Mouse (Mus musculus) hindbrain, embryonic 12.5 days (tissue): ENCODE measurements around the gene A2ml1. TPM values are rescaled to one million over a fixed set of nuclear protein-coding genes. Genes with fewer than 3 reads are reported as not detected.

Experiments
- ATAC-seq: fragments of 200-750 bp; cut with Nextera tagmentation; 2 replicates; pipeline ENCODE4 v1.8.0; 2017; ENCODE audit warnings: moderate TSS enrichment; ENCODE audit not compliant: low FRiP score
- H3K27ac ChIP-seq: fragments of 300-500 bp; sonication (generic); 2 replicates; pipeline ENCODE4 v1.5.1; 2016; ENCODE audit warnings: mild to moderate bottlenecking
- H3K27me3 ChIP-seq: fragments of 300-500 bp; sonication (generic); 2 replicates; pipeline ENCODE4 v1.6.1; 2016; ENCODE audit warnings: mild to moderate bottlenecking
- H3K36me3 ChIP-seq: fragments of 300-500 bp; sonication (generic); 2 replicates; pipeline ENCODE4 v1.6.1; 2016; ENCODE audit warnings: mild to moderate bottlenecking
- H3K4me1 ChIP-seq: fragments of 300-500 bp; sonication (generic); 2 replicates; pipeline ENCODE4 v1.6.1; 2016
- H3K4me2 ChIP-seq: fragments of 300-500 bp; sonication (generic); replicated peaks from 2 replicates; pipeline ENCODE4 v1.6.1; 2016; ENCODE audit warnings: mild to moderate bottlenecking
- H3K4me3 ChIP-seq: fragments of 300-500 bp; sonication (generic); 2 replicates; pipeline ENCODE4 v1.5.1; 2016; ENCODE audit warnings: mild to moderate bottlenecking
- H3K9ac ChIP-seq: fragments of 300-500 bp; sonication (generic); 2 replicates; pipeline ENCODE4 v1.6.1; 2016; ENCODE audit warnings: mild to moderate bottlenecking, moderate library complexity
- H3K9me3 ChIP-seq: fragments of 300-500 bp; sonication (generic); replicated peaks from 2 replicates; pipeline ENCODE4 v1.6.1; 2016; ENCODE audit warnings: mild to moderate bottlenecking
- WGBS: fragments of 180-500 bp; shearing (Covaris S2); methylation state at CpG from one replicate; pipeline ENCODE4 v1.1.7; 2016; 5-methylcytosine and 5-hydroxymethylcytosine counted together
- polyA plus RNA-seq: library from polyadenylated mRNA; unstranded; fragments of >200 nt; fragmentation: Nextera tagmentation; extraction: Ambion mirVana; gene quantifications from 2 replicates; pipeline ENCODE4 v1.2.1, GENCODE M21; 2016

The A2ml1 gene
- polyA plus RNA-seq, 1 experiment from 2014 or later: not detected

GRCm38 (mm10) chr6:128543226-128543625, 38.2 kb downstream of the A2ml1 start:
- WGBS: 85% methylated on average over 13 of the region's 13 CpGs
- H3K9me3 ChIP-seq: no peaks in the 10 kb centered on the region
- no peak overlapping the region for H3K9ac ChIP-seq
- H3K27ac ChIP-seq: no peak overlapping the region
- no peaks in the 10 kb centered on the region for H3K4me1 ChIP-seq
- no peak for ATAC-seq
- no peak overlapping the region for H3K4me2 ChIP-seq
- no peak overlapping the region for H3K4me3 ChIP-seq
- H3K36me3 ChIP-seq: no peaks in the 10 kb centered on the region
- H3K27me3 ChIP-seq: no peaks in the 10 kb centered on the region

GRCm38 (mm10) chr6:128535250-128535649, 46.2 kb downstream of the A2ml1 start:
- Histone ChIP-seq H3K36me3 (no peaks in the 10 kb centered on the region), H3K4me1 (no peaks in the 10 kb centered on the region), H3K4me2 (no peak overlapping the region), H3K9me3 (no peaks in the 10 kb centered on the region), H3K4me3 (no peak overlapping the region), H3K27me3 (no peaks in the 10 kb centered on the region), H3K27ac (no peak overlapping the region), H3K9ac (no peak overlapping the region)
- 92% methylated on average over 2 of the region's 2 CpGs for WGBS
- ATAC-seq: no peak

GRCm38 (mm10) chr6:128533296-128533695, 48.1 kb downstream of the A2ml1 start:
- no peak overlapping the region for H3K4me2 ChIP-seq
- no peaks in the 10 kb centered on the region for H3K27me3 ChIP-seq
- H3K36me3 ChIP-seq: no peaks in the 10 kb centered on the region
- H3K27ac ChIP-seq: no peak overlapping the region
- no peak overlapping the region for H3K4me3 ChIP-seq
- 93% methylated on average over 6 of the region's 6 CpGs for WGBS
- no peaks in the 10 kb centered on the region for H3K4me1 ChIP-seq
- ATAC-seq: no peak
- no peaks in the 10 kb centered on the region for H3K9me3 ChIP-seq
- no peak overlapping the region for H3K9ac ChIP-seq

DNA sequence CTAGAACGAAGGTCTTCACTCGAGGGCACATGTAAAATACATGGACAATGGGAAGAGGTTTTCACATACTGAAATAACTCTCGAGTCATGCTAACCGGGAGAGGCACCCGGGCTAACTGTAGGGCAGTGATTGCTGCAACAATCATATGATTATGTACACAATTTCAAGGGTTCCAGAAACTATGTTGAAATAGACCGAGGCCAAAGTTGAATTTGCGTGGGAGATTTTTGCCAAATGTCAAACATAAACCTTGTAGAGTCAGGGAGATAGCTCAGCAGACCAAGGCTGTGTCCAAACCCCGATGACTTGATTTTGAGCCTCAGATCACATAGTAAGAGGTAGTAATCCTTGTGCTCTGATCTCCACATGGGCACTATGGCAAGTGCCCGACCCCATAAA, 48.7 kb downstream of the A2ml1 start:
- Histone ChIP-seq H3K4me2 (no peak overlapping the region), H3K4me3 (no peak overlapping the region), H3K9ac (no peak overlapping the region), H3K27ac (no peak overlapping the region), H3K36me3 (no peaks in the 10 kb centered on the region), H3K27me3 (no peaks in the 10 kb centered on the region), H3K4me1 (no peaks in the 10 kb centered on the region), H3K9me3 (no peaks in the 10 kb centered on the region)
- 95% methylated on average over 9 of the region's 9 CpGs for whole genome bisulfite sequencing
- ATAC-seq: no peak

DNA sequence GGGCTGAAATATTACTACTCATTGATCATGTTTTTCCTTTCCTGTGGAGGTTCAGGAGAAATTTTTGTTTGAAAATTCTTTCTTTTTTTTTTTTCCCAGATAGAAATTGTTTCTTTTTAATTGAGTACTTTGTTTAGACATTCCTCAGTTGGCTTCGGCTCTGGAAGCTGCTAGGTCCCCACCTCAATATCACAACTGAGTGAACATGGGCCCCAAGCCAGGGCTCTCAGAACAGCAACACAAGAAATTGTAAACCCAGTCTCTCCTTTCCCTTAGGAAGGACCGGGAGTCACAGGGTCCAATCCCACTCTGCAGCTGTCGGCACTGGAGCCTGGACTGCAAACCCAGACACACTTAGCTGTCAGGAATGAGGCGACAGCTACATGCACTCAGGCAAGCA, 52.9 kb downstream of the A2ml1 start:
- 74% methylated on average over 4 of the region's 4 CpGs for WGBS
- H3K27ac ChIP-seq: no peak overlapping the region
- no peaks in the 10 kb centered on the region for H3K27me3 ChIP-seq

DNA sequence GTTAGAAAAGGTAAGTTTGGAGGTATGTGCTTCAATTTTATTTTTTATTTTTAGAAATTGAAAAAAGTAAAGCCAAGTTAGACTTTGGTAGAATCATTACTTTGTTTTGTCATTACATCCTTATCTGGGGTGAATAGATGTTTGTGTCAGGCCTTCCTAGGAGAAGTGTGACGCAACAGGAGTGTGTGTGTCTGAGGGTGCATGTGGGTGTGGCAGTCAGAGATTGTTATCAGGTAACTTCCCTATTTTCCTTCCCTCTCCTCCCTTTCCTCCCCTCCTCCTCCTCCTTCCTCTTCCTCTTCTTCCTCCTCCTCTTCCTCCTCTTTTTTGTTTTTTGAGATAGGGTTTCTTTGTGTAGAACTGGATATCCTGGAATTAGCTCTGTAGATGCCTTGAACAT, 54.3 kb downstream of the A2ml1 start:
- Histone ChIP-seq H3K4me3 (no peak overlapping the region), H3K4me2 (no peak overlapping the region), H3K36me3 (no peaks in the 10 kb centered on the region), H3K9ac (no peak overlapping the region), H3K27me3 (no peaks in the 10 kb centered on the region), H3K4me1 (no peaks in the 10 kb centered on the region), H3K9me3 (0 out of 2 replicates have a peak, but pooled peaks cover 4% of the 10 kb centered on the region), H3K27ac (no peak overlapping the region)
- no peak for ATAC-seq
- WGBS: 81% methylated on average over 1 of the region's 1 CpGs

More for the DNA sequence above, 52.9 kb downstream of the A2ml1 start:
- Histone ChIP-seq H3K9ac (no peak overlapping the region), H3K4me1 (no peaks in the 10 kb centered on the region), H3K4me2 (no peak overlapping the region), H3K9me3 (0 out of 2 replicates have a peak, but pooled peaks cover 4% of the 10 kb centered on the region), H3K36me3 (no peaks in the 10 kb centered on the region), H3K4me3 (no peak overlapping the region)
- ATAC-seq: no peak

- Histone ChIP-seq H3K27me3 (no peaks in the 10 kb centered on the region), H3K36me3 (no peaks in the 10 kb centered on the region), H3K4me1 (no peaks in the 10 kb centered on the region), H3K9me3 (0 out of 2 replicates have a peak, but pooled peaks cover 4% of the 10 kb centered on the region), H3K27ac (no peak within 1 kb of the TSS), H3K9ac (no peak within 1 kb of the TSS), H3K4me2 (no peak within 1 kb of the TSS), H3K4me3 (no peak within 1 kb of the TSS)
- no peak for ATAC-seq
- 89% methylated on average over 4 of the region's 4 CpGs for WGBS
Observed at GRCm38 (mm10) chr6:128526601-128527000, 54.8 kb downstream of the A2ml1 start, which contains the start of gene Pzp. TSS of gene Pzp (minus strand) at chr6:128526720.

- H3K9ac ChIP-seq: no peak overlapping the region
- ATAC-seq: no peak
- no peaks in the 10 kb centered on the region for H3K4me1 ChIP-seq
- H3K9me3 ChIP-seq: 0 out of 2 replicates have a peak, but pooled peaks cover 4% of the 10 kb centered on the region
- no peak overlapping the region for H3K4me2 ChIP-seq
- no peak overlapping the region for H3K27ac ChIP-seq
- no peaks in the 10 kb centered on the region for H3K27me3 ChIP-seq
- 92% methylated on average over 4 of the region's 4 CpGs for WGBS
- H3K36me3 ChIP-seq: no peaks in the 10 kb centered on the region
- no peak overlapping the region for H3K4me3 ChIP-seq
Observed at GRCm38 (mm10) chr6:128525801-128526200, 55.6 kb downstream of the A2ml1 start.

- Histone ChIP-seq H3K36me3 (no peaks in the 10 kb centered on the region), H3K27ac (no peak overlapping the region), H3K27me3 (no peaks in the 10 kb centered on the region), H3K9me3 (0 out of 2 replicates have a peak, but pooled peaks cover 4% of the 10 kb centered on the region), H3K9ac (no peak overlapping the region), H3K4me2 (no peak overlapping the region), H3K4me3 (no peak overlapping the region), H3K4me1 (no peaks in the 10 kb centered on the region)
- ATAC-seq: no peak
- 93% methylated on average over 3 of the region's 3 CpGs for WGBS
Observed at GRCm38 (mm10) chr6:128523360-128523759, 58.0 kb downstream of the A2ml1 start.

DNA sequence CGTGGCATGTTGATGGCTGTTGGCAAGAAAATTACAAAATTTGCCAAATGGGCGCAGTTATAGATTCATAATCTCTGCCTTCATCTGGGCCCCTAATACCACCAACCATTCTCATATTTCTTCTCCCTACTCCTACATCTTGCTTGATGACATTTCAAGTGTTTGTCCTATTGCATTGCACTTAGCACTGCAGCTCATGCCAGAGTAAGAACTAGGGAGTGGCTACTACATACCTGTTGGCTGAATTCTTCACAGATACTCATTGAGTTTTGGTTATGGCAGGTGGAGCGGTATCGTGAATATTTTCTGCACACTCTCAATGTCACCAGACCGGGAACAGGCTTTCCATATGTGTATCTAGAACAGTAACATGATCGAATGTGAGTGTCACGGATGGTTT, 62.2 kb downstream of the A2ml1 start:
- Histone ChIP-seq H3K36me3 (no peaks in the 10 kb centered on the region), H3K9me3 (no peaks in the 10 kb centered on the region), H3K4me1 (no peaks in the 10 kb centered on the region), H3K27ac (no peak overlapping the region), H3K27me3 (no peaks in the 10 kb centered on the region), H3K9ac (no peak overlapping the region), H3K4me3 (no peak overlapping the region), H3K4me2 (no peak overlapping the region)
- 88% methylated on average over 7 of the region's 7 CpGs for WGBS
- ATAC-seq: no peak

GRCm38 (mm10) chr6:128505676-128506236, 75.7 kb downstream of the A2ml1 start:
- Histone ChIP-seq H3K4me2 (no peak overlapping the region), H3K27ac (no peak overlapping the region), H3K36me3 (no peaks in the 10 kb centered on the region), H3K9me3 (no peaks in the 10 kb centered on the region), H3K9ac (no peak overlapping the region), H3K4me3 (no peak overlapping the region), H3K4me1 (no peaks in the 10 kb centered on the region), H3K27me3 (no peaks in the 10 kb centered on the region)
- no peak for ATAC-seq
- WGBS: 85% methylated on average over 2 of the region's 2 CpGs

- Histone ChIP-seq H3K4me3 (no peak overlapping the region), H3K4me1 (no peaks in the 10 kb centered on the region), H3K36me3 (no peaks in the 10 kb centered on the region), H3K4me2 (no peak overlapping the region), H3K27me3 (no peaks in the 10 kb centered on the region), H3K9me3 (no peaks in the 10 kb centered on the region), H3K27ac (no peak overlapping the region), H3K9ac (no peak overlapping the region)
- no peak for ATAC-seq
- 84% methylated on average over 5 of the region's 5 CpGs for WGBS
Observed at GRCm38 (mm10) chr6:128504743-128505142, 76.7 kb downstream of the A2ml1 start.

- no peaks in the 10 kb centered on the region for H3K36me3 ChIP-seq
Observed at GRCm38 (mm10) chr6:128495346-128495745, 86.1 kb downstream of the A2ml1 start.

More at GRCm38 (mm10) chr6:128495346-128495745, 86.1 kb downstream of the A2ml1 start:
- Histone ChIP-seq H3K27me3 (no peaks in the 10 kb centered on the region), H3K4me2 (no peak overlapping the region), H3K9me3 (no peaks in the 10 kb centered on the region), H3K4me1 (no peaks in the 10 kb centered on the region), H3K27ac (no peak overlapping the region), H3K9ac (no peak overlapping the region), H3K4me3 (no peak overlapping the region)
- 48% methylated on average over 1 of the region's 1 CpGs for WGBS
- no peak for ATAC-seq
